ENCODE assay signal across 26 mouse cellular contexts in the genomic region with DNA sequence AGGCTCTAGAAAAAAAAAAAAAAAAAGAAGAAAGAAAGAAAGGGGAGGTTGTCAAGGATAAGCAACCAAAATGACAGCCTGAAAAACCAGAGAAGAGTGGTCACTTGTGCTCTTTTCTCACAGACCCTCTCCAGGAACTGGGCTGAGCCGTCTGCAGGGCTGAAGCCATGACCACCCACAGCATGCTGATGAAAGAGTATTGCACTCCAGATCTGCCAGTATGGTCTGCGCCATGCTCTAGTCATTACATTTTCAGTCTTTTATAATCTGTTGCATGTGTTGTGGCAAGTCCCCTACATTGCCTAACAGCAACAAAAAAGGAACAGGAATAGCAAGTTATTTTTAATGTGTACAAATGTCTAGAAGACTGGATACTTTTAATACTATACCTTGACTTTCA.
DNase-seq lines count a peak whose midpoint lies in the region; ATAC-seq and TF ChIP-seq lines count a peak whose summit lies in the region.
"Had no signal": no experiment of that assay in that cellular context is flagged by ENCODE, and none has a peak within 500 bp of the region (broad histone marks: within the 10 kb centered on the region; RNA-seq: fewer than 3 reads in every experiment).

No protein-coding gene starts in this region.

- no peak for TF ChIP-seq EP300 in lung, postnatal 0 days (IDR thresholded peaks at IDR 0.05)

- no peaks in the 10 kb centered on the region for H3K4me1 ChIP-seq in embryonic facial prominence, embryonic 14.5 days (ENCODE audit: control insufficient read depth, insufficient read depth, low read length)
- H3K4me1 ChIP-seq in embryonic facial prominence, embryonic 10.5 days = no peaks in the 10 kb centered on the region
- no peaks in the 10 kb centered on the region for H3K4me1 ChIP-seq in lung, postnatal 0 days (ENCODE audit: insufficient read depth, low read depth, low read length)
- no peaks in the 10 kb centered on the region for H3K4me1 ChIP-seq in limb, embryonic 15.5 days
- no peaks in the 10 kb centered on the region for H3K4me1 ChIP-seq in liver, embryonic 12.5 days
- H3K4me1 ChIP-seq: embryonic facial prominence, embryonic 12.5 days; forebrain, embryonic 10.5 days; heart, embryonic 15.5 days; hindbrain, embryonic 10.5 days had no signal

- no peak overlapping the region for H3K4me2 ChIP-seq in embryonic facial prominence, embryonic 14.5 days (ENCODE audit: low read depth, low read length)
- H3K4me2 ChIP-seq in lung, postnatal 0 days (replicated peaks; ENCODE audit: low read depth, low read length) = no peak overlapping the region
- H3K4me2 ChIP-seq in limb, embryonic 15.5 days = no peak overlapping the region
- no peak overlapping the region for H3K4me2 ChIP-seq in liver, embryonic 12.5 days
- H3K4me2 ChIP-seq: embryonic facial prominence, embryonic 12.5 days; heart, embryonic 11.5 days; heart, embryonic 15.5 days; hindbrain, embryonic 14.5 days had no signal

- H3K27me3 ChIP-seq in embryonic facial prominence, embryonic 14.5 days (replicated peaks; ENCODE audit: control insufficient read depth, insufficient read depth, low read length) = no peaks in the 10 kb centered on the region
- no peaks in the 10 kb centered on the region for H3K27me3 ChIP-seq in embryonic facial prominence, embryonic 10.5 days (replicated peaks; ENCODE audit: low read depth, poor library complexity, severe bottlenecking)
- no peaks in the 10 kb centered on the region for H3K27me3 ChIP-seq in lung, postnatal 0 days (replicated peaks; ENCODE audit: insufficient read depth, low read length)
- H3K27me3 ChIP-seq in limb, embryonic 15.5 days = no peaks in the 10 kb centered on the region
- no peaks in the 10 kb centered on the region for H3K27me3 ChIP-seq in liver, embryonic 12.5 days (replicated peaks)
- H3K27me3 ChIP-seq: embryonic facial prominence, embryonic 12.5 days; heart, embryonic 15.5 days had no signal

- ATAC-seq in embryonic facial prominence, embryonic 14.5 days (ENCODE audit: low read depth) = no peak
- ATAC-seq in lung, postnatal 0 days = peak; percentile 40; the same call in 1 of the 2 replicates
- no peak for ATAC-seq in limb, embryonic 15.5 days (ENCODE audit: insufficient number of reproducible peaks, low FRiP score, low TSS enrichment, low read depth)
- no peak for ATAC-seq in cerebellum, adult (ENCODE audit: insufficient number of reproducible peaks, low FRiP score, low TSS enrichment)
- no peak for ATAC-seq in liver, embryonic 12.5 days
- ATAC-seq: CD4-positive, CD25-positive, alpha-beta regulatory T cell, adult 4 months; forebrain, embryonic 14.5 days had no signal

- no peaks in the 10 kb centered on the region for H3K36me3 ChIP-seq in embryonic facial prominence, embryonic 14.5 days (ENCODE audit: control insufficient read depth, insufficient read depth, low read length)
- H3K36me3 ChIP-seq in embryonic facial prominence, embryonic 10.5 days (replicated peaks) = no peaks in the 10 kb centered on the region
- H3K36me3 ChIP-seq in lung, postnatal 0 days (ENCODE audit: insufficient read depth, low read length) = no peaks in the 10 kb centered on the region
- no peaks in the 10 kb centered on the region for H3K36me3 ChIP-seq in limb, embryonic 15.5 days
- H3K36me3 ChIP-seq in liver, embryonic 12.5 days = peaks cover 2% of the 10 kb centered on the region; the same call in 1 of the 2 replicates
- H3K36me3 ChIP-seq: embryonic facial prominence, embryonic 12.5 days; heart, embryonic 15.5 days; hindbrain, embryonic 10.5 days had no signal

- TF ChIP-seq CTCF in lung, postnatal 0 days (IDR thresholded peaks at IDR 0.05) = no peak

- H3K9me3 ChIP-seq in embryonic facial prominence, embryonic 14.5 days (ENCODE audit: control insufficient read depth, low read length) = no peaks in the 10 kb centered on the region
- H3K9me3 ChIP-seq in embryonic facial prominence, embryonic 10.5 days = no peaks in the 10 kb centered on the region
- H3K9me3 ChIP-seq in lung, postnatal 0 days (ENCODE audit: low read length) = no peaks in the 10 kb centered on the region
- no peaks in the 10 kb centered on the region for H3K9me3 ChIP-seq in limb, embryonic 15.5 days
- H3K9me3 ChIP-seq in liver, embryonic 12.5 days (replicated peaks) = no peaks in the 10 kb centered on the region
- H3K9me3 ChIP-seq: embryonic facial prominence, embryonic 12.5 days; G1E; heart, embryonic 15.5 days; hindbrain, embryonic 10.5 days had no signal

- H3K4me3 ChIP-seq in embryonic facial prominence, embryonic 14.5 days (ENCODE audit: low read depth, low read length) = no peak overlapping the region
- H3K4me3 ChIP-seq in embryonic facial prominence, embryonic 10.5 days = no peak overlapping the region
- H3K4me3 ChIP-seq in lung, postnatal 0 days (ENCODE audit: low read depth, low read length) = no peak overlapping the region
- no peak overlapping the region for H3K4me3 ChIP-seq in limb, embryonic 15.5 days
- H3K4me3 ChIP-seq in liver, embryonic 12.5 days = no peak overlapping the region
- H3K4me3 ChIP-seq: embryonic facial prominence, embryonic 12.5 days; forebrain, embryonic 10.5 days; gastrocnemius, adult 2 months; heart, adult 2 months; heart, embryonic 15.5 days; hindbrain, embryonic 10.5 days had no signal

- H3K27ac ChIP-seq in embryonic facial prominence, embryonic 14.5 days (replicated peaks; ENCODE audit: low read depth, low read length) = peak overlapping the region; percentile 50; the same call in 1 of the 2 replicates
- H3K27ac ChIP-seq in embryonic facial prominence, embryonic 10.5 days (replicated peaks) = no peak overlapping the region
- no peak overlapping the region for H3K27ac ChIP-seq in lung, postnatal 0 days (ENCODE audit: low read length)
- H3K27ac ChIP-seq in limb, embryonic 15.5 days = peak overlapping the region; percentile 47; the same call in 1 of the 2 replicates
- H3K27ac ChIP-seq in liver, embryonic 12.5 days = no peak overlapping the region
- H3K27ac ChIP-seq: embryonic facial prominence, embryonic 12.5 days; forebrain, embryonic 10.5 days; gastrocnemius, adult 2 months; heart, adult 2 months; heart, embryonic 15.5 days; hindbrain, embryonic 10.5 days; hindbrain, embryonic 14.5 days had no signal

- WGBS in embryonic facial prominence, embryonic 14.5 days = 41% methylated on average over 2 of the region's 2 CpGs
- 67% methylated on average over 2 of the region's 2 CpGs for WGBS in embryonic facial prominence, embryonic 10.5 days
- 65% methylated on average over 2 of the region's 2 CpGs for WGBS in lung, postnatal 0 days
- WGBS in limb, embryonic 15.5 days = 50% methylated on average over 2 of the region's 2 CpGs
- 78% methylated on average over 2 of the region's 2 CpGs for WGBS in liver, embryonic 12.5 days (ENCODE audit: insufficient replicate concordance)

- DNase-seq in embryonic facial prominence, embryonic 14.5 days (ENCODE audit: low spot score) = peak; percentile 64
- DNase-seq in embryonic facial prominence, embryonic 10.5 days (ENCODE audit: low spot score) = no peak
- peak; percentile 61 for DNase-seq in lung, postnatal 0 days (ENCODE audit: low spot score)
- DNase-seq in lung, postnatal 14 days = no peak
- DNase-seq: adrenal gland, adult 8-10 months; adrenal gland, postnatal 36 days; B cell, adult 2 months; cerebellum, adult 11 months; cerebellum, adult 8-10 months; cerebellum, postnatal 14 days; embryo, embryonic 11 days; gastrocnemius, adult 2 months; gastrocnemius, postnatal 25 days; heart, adult 2 months had no signal

- H3K9ac ChIP-seq in embryonic facial prominence, embryonic 14.5 days (ENCODE audit: low read depth, low read length) = no peak overlapping the region
- H3K9ac ChIP-seq in lung, postnatal 0 days (replicated peaks; ENCODE audit: low read depth) = no peak overlapping the region
- no peak overlapping the region for H3K9ac ChIP-seq in limb, embryonic 15.5 days
- no peak overlapping the region for H3K9ac ChIP-seq in liver, embryonic 12.5 days
- H3K9ac ChIP-seq: embryonic facial prominence, embryonic 12.5 days; heart, embryonic 15.5 days; hindbrain, embryonic 14.5 days had no signal

Comparison
In these comparisons a context has a peak if more than half of its experiments do, and no peak if none do; other contexts are left out.
1. DNase-seq: peak in embryonic facial prominence, embryonic 14.5 days (single experiment) and lung, postnatal 0 days (single experiment); none in embryonic facial prominence, embryonic 10.5 days (single experiment) and lung, postnatal 14 days (single experiment).
2. H3K27ac ChIP-seq: peak in embryonic facial prominence, embryonic 14.5 days (single experiment) and limb, embryonic 15.5 days (single experiment); none in embryonic facial prominence, embryonic 10.5 days (single experiment), lung, postnatal 0 days (single experiment) and liver, embryonic 12.5 days (single experiment).